Mouse (Mus musculus) stomach, embryonic 14.5 days (tissue): ENCODE results near the gene Dok7. TPM values are rescaled to one million over a fixed set of nuclear protein-coding genes. Genes with fewer than 3 reads are reported as not detected.

ENCODE experiments used
- ATAC-seq: fragments of 200-750 bp; cut with Nextera tagmentation; 2 replicates; pipeline ENCODE4 v1.8.0; 2017; ENCODE audit warnings: low read depth, moderate TSS enrichment; ENCODE audit not compliant: insufficient number of reproducible peaks, insufficient read depth, low FRiP score
- H3K27ac ChIP-seq: fragments of 300-500 bp; sonication (generic); 2 replicates; pipeline ENCODE4 v1.5.1; 2014; ENCODE audit warnings: mild to moderate bottlenecking, low read length, moderate library complexity, mixed read lengths
- H3K27me3 ChIP-seq: fragments of 300-500 bp; sonication (generic); 2 replicates; pipeline ENCODE4 v1.6.1; 2014; ENCODE audit warnings: low read length, control low read depth, mixed read lengths; ENCODE audit not compliant: control insufficient read depth, insufficient read depth
- H3K36me3 ChIP-seq: fragments of 300-500 bp; sonication (generic); 2 replicates; pipeline ENCODE4 v1.6.1; 2014; ENCODE audit warnings: mild to moderate bottlenecking, control low read depth, low read length, moderate library complexity, mixed read lengths; ENCODE audit not compliant: control insufficient read depth, insufficient read depth
- H3K4me1 ChIP-seq: fragments of 300-500 bp; sonication (generic); 2 replicates; pipeline ENCODE4 v1.6.1; 2014; ENCODE audit warnings: low read length, control low read depth, mixed read lengths; ENCODE audit not compliant: control insufficient read depth, insufficient read depth
- H3K4me2 ChIP-seq: fragments of 300-500 bp; sonication (generic); replicated peaks from 2 replicates; pipeline ENCODE4 v1.6.1; 2014; ENCODE audit warnings: low read depth, low read length, control low read depth
- H3K4me3 ChIP-seq: fragments of 300-500 bp; sonication (generic); 2 replicates; pipeline ENCODE4 v1.5.1; 2014; ENCODE audit warnings: low read depth, low read length, control low read depth
- H3K9ac ChIP-seq: fragments of 300-500 bp; sonication (generic); replicated peaks from 2 replicates; pipeline ENCODE4 v1.6.1; 2014; ENCODE audit warnings: low read depth, mild to moderate bottlenecking, control low read depth, low read length, moderate library complexity, mixed read lengths
- H3K9me3 ChIP-seq: fragments of 300-500 bp; sonication (generic); 2 replicates; pipeline ENCODE4 v1.6.1; 2016; ENCODE audit warnings: low read depth, low read length, control low read depth; ENCODE audit not compliant: control insufficient read depth
- WGBS: fragments of 180-500 bp; shearing (Covaris S2); extraction: QIAGEN DNeasy Blood & Tissue Kit; methylation state at CpG from one replicate; pipeline ENCODE4 v1.1.7; 2014; 5-methylcytosine and 5-hydroxymethylcytosine counted together
- polyA plus RNA-seq: library from polyadenylated mRNA; unstranded; fragments of >200 nt; fragmentation: Nextera tagmentation; extraction: Ambion mirVana; gene quantifications from 2 replicates; pipeline ENCODE4 v1.2.1, GENCODE M21; 2014

Gene Dok7
- polyA plus RNA-seq, 1 experiment from 2014 or later, result 0.71 TPM

DNA sequence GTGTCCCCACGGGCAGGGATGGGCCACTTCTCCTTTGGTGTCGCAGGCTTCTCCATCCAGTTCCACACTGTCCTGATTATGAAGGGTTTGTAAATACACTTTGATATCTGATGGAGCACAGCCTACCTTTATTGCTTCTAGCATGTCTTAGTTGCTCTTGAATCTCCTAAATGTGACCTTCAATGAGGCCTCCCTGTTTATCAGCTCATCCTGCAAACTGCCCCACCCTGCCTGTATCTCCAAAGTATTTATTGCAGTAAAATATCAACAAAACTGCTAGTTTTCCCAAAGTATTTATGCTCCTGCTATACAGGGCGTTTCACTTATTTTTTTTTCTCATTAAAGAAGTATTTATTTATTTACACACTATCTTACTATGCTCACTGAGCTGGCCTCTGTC lies 59.4 kb downstream of the Dok7 start:
- ATAC-seq, result no peak
- H3K36me3 ChIP-seq, result no peaks in the 10 kb centered on the region
- whole genome bisulfite sequencing, result 68% methylated on average over 3 of the region's 3 CpGs
- no peak overlapping the region for H3K27ac ChIP-seq
- no peak overlapping the region for H3K4me3 ChIP-seq
- H3K4me1 ChIP-seq, result no peaks in the 10 kb centered on the region
- H3K27me3 ChIP-seq, result no peaks in the 10 kb centered on the region
- H3K4me2 ChIP-seq, result no peak overlapping the region
- no peaks in the 10 kb centered on the region for H3K9me3 ChIP-seq
- H3K9ac ChIP-seq, result no peak overlapping the region

DNA sequence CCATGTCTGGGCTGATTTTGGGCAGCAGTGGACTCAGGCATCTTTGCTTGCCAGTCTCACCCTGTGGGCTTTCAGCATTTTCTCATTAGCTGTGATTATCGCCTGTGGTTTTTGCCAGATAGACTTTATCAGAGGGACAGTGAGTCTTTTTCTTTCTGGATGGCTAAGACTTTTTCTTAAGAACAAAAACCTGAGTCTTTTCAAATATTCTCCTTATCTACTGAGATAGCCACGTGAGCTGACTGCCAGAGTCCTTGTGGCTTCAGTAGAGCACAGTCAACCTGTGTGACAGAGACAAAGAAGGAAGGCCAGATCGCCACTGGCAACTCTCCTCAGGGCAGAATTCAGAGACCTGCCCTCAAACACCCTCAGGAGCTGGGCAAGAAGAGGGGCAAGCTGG lies 61.1 kb downstream of the Dok7 start:
- no peak overlapping the region for H3K27ac ChIP-seq
- 59% methylated on average over 3 of the region's 3 CpGs for WGBS

DNA sequence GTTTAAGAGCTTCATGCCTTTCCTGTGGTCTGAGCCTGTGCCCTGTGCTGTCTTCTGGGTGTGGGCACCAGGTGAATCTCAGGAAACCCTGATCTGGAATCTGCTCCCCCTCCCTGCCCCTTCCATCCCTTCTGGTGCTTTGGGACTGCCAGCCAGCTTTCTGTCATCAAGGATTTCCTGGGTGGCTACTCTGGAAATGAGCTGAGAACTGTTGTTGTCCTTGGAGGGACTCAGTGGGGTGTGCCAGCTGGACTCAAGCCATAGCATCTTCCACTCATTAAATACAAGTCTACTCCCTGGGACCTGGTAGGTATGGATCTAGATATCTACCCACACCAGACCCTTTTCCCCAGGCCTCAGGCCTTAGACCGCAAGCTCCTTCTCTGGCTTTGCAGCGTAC lies 61.9 kb downstream of the Dok7 start:
- Histone ChIP-seq H3K36me3 (no peaks in the 10 kb centered on the region), H3K27me3 (no peaks in the 10 kb centered on the region), H3K4me2 (no peak overlapping the region), H3K9me3 (no peaks in the 10 kb centered on the region), H3K27ac (no peak overlapping the region), H3K9ac (no peak overlapping the region), H3K4me1 (no peaks in the 10 kb centered on the region), H3K4me3 (no peak overlapping the region)
- no peak for ATAC-seq
- WGBS, result 90% methylated on average over 2 of the region's 2 CpGs

More for the DNA sequence above, 61.1 kb downstream of the Dok7 start:
- Histone ChIP-seq H3K4me1 (no peaks in the 10 kb centered on the region), H3K9ac (no peak overlapping the region), H3K27me3 (no peaks in the 10 kb centered on the region), H3K36me3 (no peaks in the 10 kb centered on the region), H3K4me2 (no peak overlapping the region), H3K4me3 (no peak overlapping the region), H3K9me3 (no peaks in the 10 kb centered on the region)
- ATAC-seq, result no peak

DNA sequence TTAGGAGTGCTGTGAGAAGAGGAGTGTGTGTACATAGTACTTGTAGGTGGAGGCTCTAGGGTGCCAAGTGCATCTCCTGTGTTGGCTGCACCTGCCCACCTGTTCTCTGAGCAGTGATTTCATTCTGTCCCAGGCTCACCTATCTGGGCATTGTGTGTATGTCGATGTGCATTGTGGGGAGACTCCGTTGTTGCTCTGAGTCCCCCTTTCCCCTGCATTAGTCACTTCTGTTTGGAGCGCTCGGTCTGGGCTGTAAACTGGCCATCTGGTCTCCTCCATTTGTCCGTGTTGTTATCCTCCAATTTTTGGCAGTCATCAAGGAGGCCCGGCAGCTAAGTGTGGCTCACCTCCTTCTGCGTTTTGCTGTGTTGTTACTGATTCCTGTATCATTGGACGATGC lies 63.5 kb downstream of the Dok7 start:
- H3K9ac ChIP-seq, result no peak overlapping the region
- no peak overlapping the region for H3K4me3 ChIP-seq
- H3K4me1 ChIP-seq, result no peaks in the 10 kb centered on the region
- H3K4me2 ChIP-seq, result no peak overlapping the region
- WGBS, result 80% methylated on average over 8 of the region's 8 CpGs
- ATAC-seq, result no peak
- no peak overlapping the region for H3K27ac ChIP-seq
- no peaks in the 10 kb centered on the region for H3K9me3 ChIP-seq
- H3K27me3 ChIP-seq, result no peaks in the 10 kb centered on the region
- H3K36me3 ChIP-seq, result no peaks in the 10 kb centered on the region

DNA sequence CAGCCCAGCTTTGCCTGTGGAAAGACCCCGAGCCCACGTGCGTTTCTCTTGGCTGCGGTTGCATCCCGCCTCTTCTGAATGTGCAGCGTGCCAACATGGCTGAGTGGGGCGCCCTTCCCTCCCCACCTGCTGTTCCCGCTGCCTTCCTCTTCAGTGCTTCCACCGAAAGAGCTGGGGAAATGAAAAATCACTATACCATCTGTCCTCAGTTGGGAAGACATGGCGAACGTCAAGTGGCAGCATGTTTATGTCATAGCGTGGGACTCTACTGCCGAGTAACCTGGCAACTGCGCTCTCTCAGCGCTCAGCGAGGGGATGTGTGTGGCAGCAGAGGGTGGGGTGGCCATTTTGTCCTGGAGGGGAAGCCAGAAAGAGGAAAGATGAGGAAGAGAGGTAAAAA lies 72.6 kb downstream of the Dok7 start:
- 72% methylated on average over 16 of the region's 16 CpGs for WGBS
- H3K4me1 ChIP-seq, result no peaks in the 10 kb centered on the region
- ATAC-seq, result no peak

DNA sequence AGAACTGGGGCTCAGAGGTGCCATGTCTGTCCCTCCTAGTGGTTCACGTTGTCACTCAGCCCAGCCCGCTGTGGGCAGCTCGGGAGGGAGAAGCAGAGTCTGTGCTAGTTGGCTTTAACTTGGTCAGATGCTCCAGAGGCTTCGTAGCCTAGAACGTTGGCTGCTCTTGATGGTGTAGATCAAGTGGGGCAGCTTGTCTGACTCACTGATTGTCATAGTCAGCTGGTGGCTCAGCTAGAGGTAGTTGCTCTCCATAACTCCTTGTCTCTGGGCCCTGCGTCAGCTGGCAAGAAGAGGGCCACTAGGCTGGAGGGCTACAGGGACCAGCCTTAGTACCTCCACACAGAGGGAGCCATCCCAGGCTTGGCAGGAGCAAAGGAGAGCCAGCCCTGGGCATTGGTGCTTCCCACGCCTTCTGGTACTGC lies 73.2 kb downstream of the Dok7 start:
- Histone ChIP-seq H3K4me3 (no peak overlapping the region), H3K27ac (no peak overlapping the region), H3K4me2 (no peak overlapping the region), H3K9me3 (no peaks in the 10 kb centered on the region), H3K4me1 (no peaks in the 10 kb centered on the region), H3K36me3 (no peaks in the 10 kb centered on the region), H3K27me3 (no peaks in the 10 kb centered on the region), H3K9ac (no peak overlapping the region)
- ATAC-seq, result no peak
- WGBS, result 90% methylated on average over 7 of the region's 7 CpGs

More for the DNA sequence above, 72.6 kb downstream of the Dok7 start:
- Histone ChIP-seq H3K27me3 (no peaks in the 10 kb centered on the region), H3K4me2 (no peak overlapping the region), H3K36me3 (no peaks in the 10 kb centered on the region), H3K27ac (no peak overlapping the region), H3K4me3 (no peak overlapping the region), H3K9me3 (no peaks in the 10 kb centered on the region), H3K9ac (no peak overlapping the region)

DNA sequence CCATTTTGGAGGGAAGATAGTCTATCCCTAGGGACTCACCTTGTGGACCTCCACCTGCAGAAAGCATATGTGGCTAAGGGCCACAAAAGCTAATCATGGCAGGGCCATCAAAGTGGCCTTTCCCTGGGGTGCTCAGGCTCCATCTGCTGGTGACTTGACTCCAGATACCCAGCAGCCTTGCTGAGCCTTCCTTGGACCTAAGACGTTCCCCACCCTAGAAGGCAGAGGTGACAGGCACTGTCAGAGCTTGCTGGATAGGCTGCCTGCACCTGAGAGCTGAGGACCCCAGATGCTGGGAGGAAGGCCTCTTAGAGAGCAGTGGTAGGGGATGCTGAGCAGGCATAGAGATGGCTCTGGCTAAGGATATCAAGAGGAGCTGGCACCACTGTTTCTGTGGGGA lies 74.7 kb downstream of the Dok7 start:
- no peak overlapping the region for H3K27ac ChIP-seq
- no peaks in the 10 kb centered on the region for H3K4me1 ChIP-seq
- H3K9me3 ChIP-seq, result no peaks in the 10 kb centered on the region
- no peaks in the 10 kb centered on the region for H3K27me3 ChIP-seq
- 22% methylated on average over 1 of the region's 1 CpGs for whole genome bisulfite sequencing
- ATAC-seq, result no peak
- no peak overlapping the region for H3K4me3 ChIP-seq
- no peak overlapping the region for H3K4me2 ChIP-seq
- H3K36me3 ChIP-seq, result no peaks in the 10 kb centered on the region
- no peak overlapping the region for H3K9ac ChIP-seq

DNA sequence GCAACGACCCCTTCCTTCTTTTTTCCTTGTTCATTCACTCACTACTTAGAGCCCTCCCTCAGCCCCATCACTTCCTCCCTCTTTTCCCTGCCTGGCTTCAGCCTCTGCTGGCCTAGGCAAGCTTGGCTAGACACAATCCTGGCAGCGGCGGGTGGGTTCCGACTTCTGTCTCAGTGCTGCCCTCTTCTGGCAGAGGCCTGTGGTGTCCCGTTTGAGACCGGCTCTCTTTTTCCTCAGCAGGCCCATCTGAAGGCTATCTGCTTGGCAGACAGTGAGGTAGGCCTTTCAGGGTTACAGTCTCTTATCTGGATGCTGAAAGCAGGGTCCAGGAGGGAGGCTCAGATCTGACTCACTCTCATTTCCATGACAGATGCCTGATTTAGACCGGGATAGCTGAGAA lies 75.2 kb downstream of the Dok7 start:
- Histone ChIP-seq H3K4me3 (no peak overlapping the region), H3K27ac (no peak overlapping the region), H3K36me3 (no peaks in the 10 kb centered on the region), H3K9ac (no peak overlapping the region), H3K9me3 (no peaks in the 10 kb centered on the region), H3K4me2 (no peak overlapping the region), H3K27me3 (no peaks in the 10 kb centered on the region), H3K4me1 (no peaks in the 10 kb centered on the region)
- 5% methylated on average over 7 of the region's 7 CpGs for WGBS
- ATAC-seq, result 0 out of 2 replicates have a peak, but pooled peaks have one; percentile 35

DNA sequence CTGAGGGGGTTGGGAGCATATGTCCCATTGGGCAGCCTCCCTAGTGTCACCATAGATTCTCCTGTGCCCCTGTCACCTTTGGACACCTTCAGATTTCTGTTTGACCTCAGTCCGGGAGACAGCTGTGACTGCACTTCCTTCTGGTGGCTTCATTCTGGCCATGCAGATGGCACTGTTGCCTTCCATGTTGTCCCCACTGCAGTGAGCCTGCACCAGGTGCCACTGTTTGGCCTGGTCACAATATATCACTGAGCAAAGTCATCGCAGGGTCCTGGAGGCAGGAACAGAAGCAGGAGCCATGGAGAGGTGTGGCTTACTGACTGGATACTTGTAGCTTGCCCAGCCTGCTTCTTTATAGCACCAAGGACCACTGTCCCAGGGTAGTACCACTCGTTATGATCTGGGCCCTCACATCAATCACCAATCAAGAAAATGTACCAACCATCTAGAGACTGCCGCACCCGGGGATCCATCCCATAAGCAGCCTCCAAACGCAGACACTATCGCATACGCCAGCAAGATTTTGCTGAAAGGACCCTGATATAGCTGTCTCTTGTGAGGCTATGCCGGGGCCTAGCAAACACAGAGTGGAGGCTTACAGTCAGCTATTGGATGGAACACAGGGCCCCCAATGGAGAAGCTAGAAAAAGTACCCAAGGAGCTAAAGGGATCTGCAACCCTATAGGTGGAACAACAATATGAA lies 75.9 kb downstream of the Dok7 start:
- H3K4me1 ChIP-seq, result no peaks in the 10 kb centered on the region
- H3K4me3 ChIP-seq, result no peak overlapping the region
- no peaks in the 10 kb centered on the region for H3K36me3 ChIP-seq
- no peak overlapping the region for H3K4me2 ChIP-seq
- ATAC-seq, result no peak
- no peak overlapping the region for H3K27ac ChIP-seq
- H3K9me3 ChIP-seq, result no peaks in the 10 kb centered on the region
- H3K9ac ChIP-seq, result no peak overlapping the region
- no peaks in the 10 kb centered on the region for H3K27me3 ChIP-seq
- WGBS, result 89% methylated on average over 9 of the region's 9 CpGs
